Mouse (Mus musculus): ENCODE results near the gene Ctbp1. TPM values are rescaled to one million over a fixed set of nuclear protein-coding genes. Genes with fewer than 3 reads are reported as not detected.

The Ctbp1 gene
- polyA plus RNA-seq (2016; fragmentation: Nextera tagmentation; extraction: Ambion mirVana) = 545 and 552 TPM in 2 replicates

GRCm38 (mm10) chr5:33274953-33275454 is at the start of gene Ctbp1:
Ctbp1 (minus strand) TSS chr5:33274994.
- under 1% methylated on average over 37 of the region's 57 CpGs for WGBS
- peak within 1 kb of the TSS; percentile 98 for H3K27ac ChIP-seq
- H3K36me3 ChIP-seq (replicated peaks) = peaks cover 10% of the 10 kb centered on the region
- H3K4me1 ChIP-seq = peaks cover 41% of the 10 kb centered on the region
- no peaks in the 10 kb centered on the region for H3K9me3 ChIP-seq
- peak within 1 kb of the TSS; percentile 81 for H3K4me3 ChIP-seq (replicated peaks)
- peak; percentile 91 for ATAC-seq (ENCODE audit: low FRiP score)
- H3K4me2 ChIP-seq = peak within 1 kb of the TSS; percentile 93
- H3K9ac ChIP-seq = peak within 1 kb of the TSS; percentile 91
- H3K27me3 ChIP-seq = no peaks in the 10 kb centered on the region

- H3K27ac ChIP-seq = no peak overlapping the region
- 47% methylated on average over 2 of the region's 2 CpGs for WGBS
Observed at GRCm38 (mm10) chr5:33324491-33324890, 49.7 kb upstream of the Ctbp1 start.

GRCm38 (mm10) chr5:33312192-33312591 is 37.4 kb upstream of the Ctbp1 start:
- no peak for ATAC-seq (ENCODE audit: low FRiP score)
- no peak overlapping the region for H3K4me3 ChIP-seq (replicated peaks)
- no peak overlapping the region for H3K4me2 ChIP-seq
- H3K27ac ChIP-seq = no peak overlapping the region
- WGBS = 85% methylated on average over 7 of the region's 7 CpGs
- no peak overlapping the region for H3K9ac ChIP-seq
- H3K9me3 ChIP-seq = no peaks in the 10 kb centered on the region
- no peaks in the 10 kb centered on the region for H3K27me3 ChIP-seq
- H3K4me1 ChIP-seq = no peaks in the 10 kb centered on the region
- H3K36me3 ChIP-seq (replicated peaks) = no peaks in the 10 kb centered on the region

More at GRCm38 (mm10) chr5:33324491-33324890, 49.7 kb upstream of the Ctbp1 start:
- Histone ChIP-seq H3K4me1 (no peaks in the 10 kb centered on the region), H3K27me3 (no peaks in the 10 kb centered on the region), H3K9ac (no peak overlapping the region), H3K9me3 (no peaks in the 10 kb centered on the region), H3K4me3 (replicated peaks) (no peak overlapping the region), H3K36me3 (replicated peaks) (no peaks in the 10 kb centered on the region), H3K4me2 (no peak overlapping the region)
- ATAC-seq (ENCODE audit: low FRiP score) = no peak

- Histone ChIP-seq H3K36me3 (replicated peaks) (no peaks in the 10 kb centered on the region), H3K9ac (no peak overlapping the region), H3K4me1 (no peaks in the 10 kb centered on the region), H3K9me3 (no peaks in the 10 kb centered on the region), H3K27ac (no peak overlapping the region), H3K4me3 (replicated peaks) (no peak overlapping the region), H3K27me3 (no peaks in the 10 kb centered on the region), H3K4me2 (no peak overlapping the region)
- WGBS = 56% methylated on average over 3 of the region's 3 CpGs
- ATAC-seq (ENCODE audit: low FRiP score) = no peak
Observed at GRCm38 (mm10) chr5:33310704-33311462, 36.1 kb upstream of the Ctbp1 start.

- ATAC-seq (ENCODE audit: low FRiP score) = no peak
- 81% methylated on average over 2 of the region's 2 CpGs for WGBS
- H3K4me1 ChIP-seq = no peaks in the 10 kb centered on the region
- no peak overlapping the region for H3K4me3 ChIP-seq (replicated peaks)
- no peaks in the 10 kb centered on the region for H3K9me3 ChIP-seq
- no peaks in the 10 kb centered on the region for H3K27me3 ChIP-seq
- no peak overlapping the region for H3K4me2 ChIP-seq
- no peak overlapping the region for H3K27ac ChIP-seq
- no peaks in the 10 kb centered on the region for H3K36me3 ChIP-seq (replicated peaks)
- H3K9ac ChIP-seq = no peak overlapping the region
Observed at GRCm38 (mm10) chr5:33301801-33302200, 27.0 kb upstream of the Ctbp1 start.

- no peak overlapping the region for H3K27ac ChIP-seq
- 74% methylated on average over 6 of the region's 6 CpGs for WGBS
Observed at GRCm38 (mm10) chr5:33297164-33297563, 22.4 kb upstream of the Ctbp1 start.

GRCm38 (mm10) chr5:33293796-33294430 is 19.1 kb upstream of the Ctbp1 start:
- Histone ChIP-seq H3K27ac (no peak overlapping the region), H3K27me3 (peaks cover 3% of the 10 kb centered on the region; the same call in 1 of the 2 replicates), H3K9ac (no peak overlapping the region), H3K4me1 (peaks cover 4% of the 10 kb centered on the region; the same call in 1 of the 2 replicates), H3K9me3 (no peaks in the 10 kb centered on the region), H3K36me3 (replicated peaks) (no peaks in the 10 kb centered on the region), H3K4me2 (no peak overlapping the region), H3K4me3 (replicated peaks) (no peak overlapping the region)
- no peak for ATAC-seq (ENCODE audit: low FRiP score)
- WGBS = 66% methylated on average over 16 of the region's 16 CpGs

More at GRCm38 (mm10) chr5:33297164-33297563, 22.4 kb upstream of the Ctbp1 start:
- no peaks in the 10 kb centered on the region for H3K36me3 ChIP-seq (replicated peaks)
- ATAC-seq (ENCODE audit: low FRiP score) = no peak
- H3K27me3 ChIP-seq = no peaks in the 10 kb centered on the region
- peaks cover 4% of the 10 kb centered on the region; the same call in 1 of the 2 replicates for H3K4me1 ChIP-seq
- no peaks in the 10 kb centered on the region for H3K9me3 ChIP-seq
- H3K4me2 ChIP-seq = no peak overlapping the region
- no peak overlapping the region for H3K4me3 ChIP-seq (replicated peaks)
- H3K9ac ChIP-seq = no peak overlapping the region

GRCm38 (mm10) chr5:33283951-33284350 is 9.2 kb upstream of the Ctbp1 start:
- Histone ChIP-seq H3K9me3 (no peaks in the 10 kb centered on the region), H3K9ac (no peak overlapping the region), H3K36me3 (replicated peaks) (no peaks in the 10 kb centered on the region), H3K4me1 (no peaks in the 10 kb centered on the region; the same call in 1 of the 2 replicates), H3K4me2 (no peak overlapping the region), H3K27me3 (peaks cover 4% of the 10 kb centered on the region; the same call in 1 of the 2 replicates), H3K27ac (no peak overlapping the region), H3K4me3 (replicated peaks) (no peak overlapping the region)
- 83% methylated on average over 7 of the region's 7 CpGs for WGBS
- no peak for ATAC-seq (ENCODE audit: low FRiP score)

- Histone ChIP-seq H3K9me3 (no peaks in the 10 kb centered on the region), H3K4me2 (no peak overlapping the region), H3K9ac (no peak overlapping the region), H3K27me3 (no peaks in the 10 kb centered on the region), H3K36me3 (replicated peaks) (no peaks in the 10 kb centered on the region), H3K27ac (no peak overlapping the region), H3K4me1 (no peaks in the 10 kb centered on the region), H3K4me3 (replicated peaks) (no peak overlapping the region)
- no peak for ATAC-seq (ENCODE audit: low FRiP score)
- WGBS = 90% methylated on average over 1 of the region's 1 CpGs
Observed at GRCm38 (mm10) chr5:33281428-33281827, 6.6 kb upstream of the Ctbp1 start.

- no peak overlapping the region for H3K4me3 ChIP-seq (replicated peaks)
- H3K27ac ChIP-seq = no peak overlapping the region
- peaks cover 5% of the 10 kb centered on the region; the same call in 1 of the 2 replicates for H3K4me1 ChIP-seq
- WGBS = 54% methylated on average over 5 of the region's 5 CpGs
- H3K4me2 ChIP-seq = no peak overlapping the region
- no peaks in the 10 kb centered on the region for H3K36me3 ChIP-seq (replicated peaks)
- no peaks in the 10 kb centered on the region for H3K9me3 ChIP-seq
- no peak for ATAC-seq (ENCODE audit: low FRiP score)
- no peaks in the 10 kb centered on the region for H3K27me3 ChIP-seq
- no peak overlapping the region for H3K9ac ChIP-seq
Observed at GRCm38 (mm10) chr5:33278950-33279349, 4.2 kb upstream of the Ctbp1 start.

- no peaks in the 10 kb centered on the region for H3K9me3 ChIP-seq
- no peaks in the 10 kb centered on the region for H3K27me3 ChIP-seq
- H3K27ac ChIP-seq = no peak overlapping the region
- H3K4me3 ChIP-seq (replicated peaks) = no peak overlapping the region
- WGBS = 87% methylated on average over 2 of the region's 2 CpGs
- ATAC-seq (ENCODE audit: low FRiP score) = no peak
- no peak overlapping the region for H3K4me2 ChIP-seq
- H3K9ac ChIP-seq = no peak overlapping the region
- peaks cover 7% of the 10 kb centered on the region for H3K36me3 ChIP-seq (replicated peaks)
- H3K4me1 ChIP-seq = peaks cover 20% of the 10 kb centered on the region
Observed at GRCm38 (mm10) chr5:33277286-33277685, 2.5 kb upstream of the Ctbp1 start.

- peaks cover 35% of the 10 kb centered on the region for H3K4me1 ChIP-seq
- H3K36me3 ChIP-seq (replicated peaks) = peaks cover 10% of the 10 kb centered on the region
- no peak for ATAC-seq (ENCODE audit: low FRiP score)
- peak overlapping the region; percentile 81 for H3K4me3 ChIP-seq (replicated peaks)
- peak overlapping the region; percentile 91; the same call in 1 of the 2 replicates for H3K9ac ChIP-seq
- peak overlapping the region; percentile 93 for H3K4me2 ChIP-seq
- WGBS = 15% methylated on average over 1 of the region's 1 CpGs
- H3K27ac ChIP-seq = no peak overlapping the region
- no peaks in the 10 kb centered on the region for H3K9me3 ChIP-seq
- H3K27me3 ChIP-seq = no peaks in the 10 kb centered on the region
Observed at GRCm38 (mm10) chr5:33275754-33276153, 960 bp upstream of the Ctbp1 start.
